Mouse (Mus musculus): ENCODE measurements at regions not wholly inside any gene's neighbourhood (a gene's known extent, or its start where the extent isn't known, plus 50 kb on each side); places are given as distances from the start of the nearest gene placed in this dataset.
"Not testable (repeated sequence)": the region's sequence is repeated elsewhere in the genome, so short reads cannot be mapped to it uniquely, and the experiment has no call there.

- H3K4me2 ChIP-seq, result no peak overlapping the region
- ATAC-seq (ENCODE audit: insufficient read depth, low FRiP score, low read depth), result no peak
- WGBS, result 89% methylated on average over 2 of the region's 2 CpGs
- H3K27ac ChIP-seq, result no peak overlapping the region
- no peaks in the 10 kb centered on the region for H3K36me3 ChIP-seq
- no peak overlapping the region for H3K9ac ChIP-seq
- H3K27me3 ChIP-seq (replicated peaks), result no peaks in the 10 kb centered on the region
- no peak overlapping the region for H3K4me3 ChIP-seq (replicated peaks)
- no peaks in the 10 kb centered on the region for H3K9me3 ChIP-seq
- no peaks in the 10 kb centered on the region for H3K4me1 ChIP-seq
Measured at GRCm38 (mm10) chr3:5806947-5807575, 56.5 kb downstream of the Gm8797 start.

- WGBS, result 75% methylated on average over 3 of the region's 3 CpGs
Measured at GRCm38 (mm10) chr3:5811071-5811590, 60.5 kb downstream of the Gm8797 start.

GRCm38 (mm10) chr3:5820243-5820642 lies 69.6 kb downstream of the Gm8797 start:
- WGBS, result 83% methylated on average over 7 of the region's 7 CpGs
- H3K27me3 ChIP-seq (replicated peaks); H3K4me3 ChIP-seq (replicated peaks); ATAC-seq (ENCODE audit: insufficient read depth, low FRiP score, low read depth); H3K9ac ChIP-seq; H3K4me2 ChIP-seq; H3K4me1 ChIP-seq; H3K27ac ChIP-seq; H3K9me3 ChIP-seq; H3K36me3 ChIP-seq: not testable (repeated sequence)

More at GRCm38 (mm10) chr3:5811071-5811590, 60.5 kb downstream of the Gm8797 start:
- H3K9ac ChIP-seq, result no peak overlapping the region
- no peak for ATAC-seq (ENCODE audit: insufficient read depth, low FRiP score, low read depth)
- H3K4me2 ChIP-seq, result no peak overlapping the region
- H3K9me3 ChIP-seq, result no peaks in the 10 kb centered on the region
- no peaks in the 10 kb centered on the region for H3K36me3 ChIP-seq
- H3K4me3 ChIP-seq (replicated peaks), result no peak overlapping the region
- no peaks in the 10 kb centered on the region for H3K4me1 ChIP-seq
- H3K27ac ChIP-seq, result no peak overlapping the region
- no peaks in the 10 kb centered on the region for H3K27me3 ChIP-seq (replicated peaks)

- not testable (repeated sequence) for H3K9ac ChIP-seq; H3K9me3 ChIP-seq; H3K4me3 ChIP-seq (replicated peaks); H3K27me3 ChIP-seq (replicated peaks); H3K4me1 ChIP-seq; H3K27ac ChIP-seq; H3K36me3 ChIP-seq; H3K4me2 ChIP-seq; ATAC-seq (ENCODE audit: insufficient read depth, low FRiP score, low read depth)
- WGBS, result 26% methylated on average over 20 of the region's 20 CpGs
Measured at GRCm38 (mm10) chr3:5860237-5860636, 109.6 kb downstream of the Gm8797 start.

- no peak overlapping the region for H3K27ac ChIP-seq
- H3K4me1 ChIP-seq, result no peaks in the 10 kb centered on the region
- H3K9me3 ChIP-seq, result no peaks in the 10 kb centered on the region
- no peaks in the 10 kb centered on the region for H3K27me3 ChIP-seq (replicated peaks)
- no peak for ATAC-seq (ENCODE audit: insufficient read depth, low FRiP score, low read depth)
- H3K36me3 ChIP-seq, result no peaks in the 10 kb centered on the region
- no peak overlapping the region for H3K9ac ChIP-seq
- no peak overlapping the region for H3K4me3 ChIP-seq (replicated peaks)
- H3K4me2 ChIP-seq, result no peak overlapping the region
- 52% methylated on average over 2 of the region's 2 CpGs for WGBS
Measured at GRCm38 (mm10) chr3:5870407-5870806, 119.8 kb downstream of the Gm8797 start.

GRCm38 (mm10) chr3:5879113-5879512 lies 128.5 kb downstream of the Gm8797 start:
- Histone ChIP-seq H3K4me2 (no peak overlapping the region), H3K4me1 (no peaks in the 10 kb centered on the region), H3K36me3 (no peaks in the 10 kb centered on the region), H3K9me3 (no peaks in the 10 kb centered on the region), H3K9ac (no peak overlapping the region), H3K4me3 (replicated peaks) (no peak overlapping the region), H3K27me3 (replicated peaks) (no peaks in the 10 kb centered on the region), H3K27ac (no peak overlapping the region)
- ATAC-seq (ENCODE audit: insufficient read depth, low FRiP score, low read depth), result peak; percentile 50; the same call in 1 of the 2 replicates

GRCm38 (mm10) chr3:5917536-5917935 lies 166.9 kb downstream of the Gm8797 start:
- WGBS, result 53% methylated on average over 1 of the region's 1 CpGs
- Histone ChIP-seq H3K4me3 (replicated peaks) (no peak overlapping the region), H3K27me3 (replicated peaks) (no peaks in the 10 kb centered on the region), H3K27ac (no peak overlapping the region), H3K4me1 (no peaks in the 10 kb centered on the region), H3K9ac (no peak overlapping the region), H3K9me3 (no peaks in the 10 kb centered on the region), H3K4me2 (no peak overlapping the region), H3K36me3 (no peaks in the 10 kb centered on the region)
- no peak for ATAC-seq (ENCODE audit: insufficient read depth, low FRiP score, low read depth)

- H3K4me2 ChIP-seq; ATAC-seq (ENCODE audit: insufficient read depth, low FRiP score, low read depth); H3K9ac ChIP-seq; H3K27me3 ChIP-seq (replicated peaks); H3K27ac ChIP-seq; H3K36me3 ChIP-seq; H3K9me3 ChIP-seq; H3K4me1 ChIP-seq; H3K4me3 ChIP-seq (replicated peaks): not testable (repeated sequence)
- WGBS, result 90% methylated on average over 11 of the region's 11 CpGs
Measured at GRCm38 (mm10) chr3:5950243-5950642, 199.6 kb downstream of the Gm8797 start.

- 78% methylated on average over 5 of the region's 5 CpGs for WGBS
- not testable (repeated sequence) for H3K36me3 ChIP-seq; H3K9ac ChIP-seq; H3K4me3 ChIP-seq (replicated peaks); H3K27ac ChIP-seq; H3K9me3 ChIP-seq; H3K4me2 ChIP-seq; H3K4me1 ChIP-seq; ATAC-seq (ENCODE audit: insufficient read depth, low FRiP score, low read depth); H3K27me3 ChIP-seq (replicated peaks)
Measured at GRCm38 (mm10) chr3:5989011-5989645, 238.5 kb downstream of the Gm8797 start.

- no peaks in the 10 kb centered on the region for H3K4me1 ChIP-seq
- no peak overlapping the region for H3K27ac ChIP-seq
- no peaks in the 10 kb centered on the region for H3K27me3 ChIP-seq (replicated peaks)
- no peak overlapping the region for H3K4me3 ChIP-seq (replicated peaks)
- H3K9ac ChIP-seq, result no peak overlapping the region
- no peak for ATAC-seq (ENCODE audit: insufficient read depth, low FRiP score, low read depth)
- 79% methylated on average over 1 of the region's 1 CpGs for WGBS
- no peak overlapping the region for H3K4me2 ChIP-seq
- no peaks in the 10 kb centered on the region for H3K36me3 ChIP-seq
- H3K9me3 ChIP-seq, result no peaks in the 10 kb centered on the region
Measured at GRCm38 (mm10) chr3:6004423-6004822, 253.8 kb downstream of the Gm8797 start.

- no peak for ATAC-seq (ENCODE audit: insufficient read depth, low FRiP score, low read depth)
- no peak overlapping the region for H3K4me3 ChIP-seq (replicated peaks)
- no peak overlapping the region for H3K27ac ChIP-seq
- H3K9ac ChIP-seq, result no peak overlapping the region
- no peaks in the 10 kb centered on the region for H3K36me3 ChIP-seq
- H3K27me3 ChIP-seq (replicated peaks), result no peaks in the 10 kb centered on the region
- no peaks in the 10 kb centered on the region for H3K9me3 ChIP-seq
- no peaks in the 10 kb centered on the region for H3K4me1 ChIP-seq
- 57% methylated on average over 1 of the region's 1 CpGs for WGBS
- H3K4me2 ChIP-seq, result no peak overlapping the region
Measured at GRCm38 (mm10) chr3:6018749-6019148, 268.1 kb downstream of the Gm8797 start.

- not testable (repeated sequence) for H3K9me3 ChIP-seq; H3K27me3 ChIP-seq (replicated peaks); H3K4me2 ChIP-seq; H3K4me1 ChIP-seq; H3K36me3 ChIP-seq; ATAC-seq (ENCODE audit: insufficient read depth, low FRiP score, low read depth); H3K4me3 ChIP-seq (replicated peaks); H3K9ac ChIP-seq; H3K27ac ChIP-seq
- 80% methylated on average over 3 of the region's 3 CpGs for WGBS
Measured at GRCm38 (mm10) chr3:6041325-6041724, 290.7 kb downstream of the Gm8797 start.

Measured in stomach, embryonic 15.5 days (tissue).